Mouse (Mus musculus): ENCODE measurements around the gene Slc5a4b. TPM values are rescaled to one million over a fixed set of nuclear protein-coding genes. Genes with fewer than 3 reads are reported as not detected.

The Slc5a4b gene
- polyA plus RNA-seq, 1 experiment = not detected

DNA sequence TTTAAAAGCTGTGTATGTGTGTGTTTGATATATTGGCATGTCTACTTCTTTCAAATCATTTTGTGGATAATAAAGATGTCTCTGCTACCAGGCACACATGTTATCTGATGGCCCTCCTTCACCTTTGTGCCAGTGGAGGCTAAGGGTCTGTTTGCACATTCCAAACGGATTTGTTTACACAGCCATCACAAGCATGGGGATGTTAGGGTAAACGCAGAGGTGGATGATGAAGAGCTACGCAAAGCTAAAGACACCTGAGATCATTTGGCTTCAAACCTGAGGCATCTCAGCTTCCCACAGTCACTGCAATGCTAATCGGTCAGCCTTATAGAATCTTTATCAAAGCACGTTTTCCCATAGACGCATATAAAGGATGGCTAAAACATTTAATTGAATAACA, 61.8 kb downstream of the Slc5a4b start:
- TF ChIP-seq GATA1 (IDR thresholded peaks at IDR 0.05; ENCODE audit: low read length) = no peak

DNA sequence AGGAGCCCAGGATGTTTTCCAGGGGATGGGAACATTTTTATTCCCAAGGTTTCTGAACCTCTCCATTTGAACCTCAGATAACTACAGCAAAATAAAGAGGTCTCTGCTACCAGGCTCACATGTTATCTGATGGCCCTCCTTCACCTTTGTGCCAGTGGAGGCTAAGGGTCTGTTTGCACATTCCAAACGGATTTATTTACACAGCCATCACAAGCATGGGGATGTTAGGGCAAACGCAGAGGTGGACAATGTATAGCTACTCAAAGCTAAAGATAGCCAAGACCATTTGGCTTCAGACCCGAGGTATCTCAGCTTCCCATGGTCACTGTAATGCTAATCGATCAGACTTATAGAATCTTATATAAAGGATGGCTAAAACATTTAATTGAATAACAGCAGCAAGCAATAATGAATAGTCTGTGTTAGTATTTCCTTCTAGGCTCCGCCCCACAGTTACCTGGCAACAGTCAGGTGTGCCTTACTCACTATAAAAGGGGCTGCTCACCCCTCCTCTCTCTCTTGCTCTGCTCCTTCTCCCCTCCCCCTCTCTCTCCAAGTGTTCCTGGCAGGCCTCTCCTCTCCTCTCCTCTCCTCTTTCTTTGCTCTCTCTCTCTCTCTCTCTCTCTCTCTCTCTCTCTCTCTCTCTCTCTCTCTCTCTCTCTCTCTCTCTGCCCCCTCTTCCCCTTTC, 63.4 kb downstream of the Slc5a4b start:
- TF ChIP-seq GATA1 (IDR thresholded peaks at IDR 0.05; ENCODE audit: low read length) = no peak

DNA sequence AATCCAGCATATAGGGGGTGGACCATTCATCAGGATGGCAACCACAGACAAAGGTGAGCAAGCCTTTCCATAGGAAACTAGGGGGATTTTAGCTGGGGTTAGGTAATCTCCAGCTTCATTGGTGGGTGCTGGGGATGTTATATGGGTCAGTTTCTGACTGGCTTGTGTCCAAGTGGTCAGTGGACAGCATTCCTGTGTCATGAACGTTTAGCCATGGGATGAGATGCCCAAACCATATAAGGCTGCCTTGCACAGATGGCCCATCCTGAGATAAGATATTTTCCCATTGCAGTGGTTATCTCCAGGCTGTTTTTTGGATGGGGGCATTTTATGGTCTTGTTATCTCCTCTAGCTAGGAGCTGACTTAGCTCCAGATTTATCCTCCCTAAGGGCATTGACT, 64.0 kb downstream of the Slc5a4b start:
- TF ChIP-seq GATA1 (IDR thresholded peaks at IDR 0.05; ENCODE audit: low read length) = no peak

DNA sequence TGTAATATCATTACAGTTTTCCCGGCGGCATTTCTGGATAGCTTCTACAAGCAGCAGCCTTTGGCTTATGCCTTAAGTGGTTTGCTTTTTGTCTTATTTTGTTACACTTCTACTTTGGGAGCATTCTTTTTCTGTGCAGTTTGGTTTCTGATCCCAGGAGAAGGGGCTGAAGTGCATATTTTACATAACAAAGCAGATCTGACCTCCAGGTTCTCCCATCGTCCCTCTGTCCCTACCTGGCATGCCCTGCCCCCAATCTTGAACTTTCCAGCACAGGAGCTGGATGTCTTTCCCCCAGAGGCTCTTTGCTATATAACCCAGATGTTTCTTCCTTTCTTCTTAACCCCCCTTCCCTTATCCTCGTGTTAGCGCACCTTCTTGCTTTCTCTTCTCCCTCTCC, 65.4 kb downstream of the Slc5a4b start:
- TF ChIP-seq GATA1 (IDR thresholded peaks at IDR 0.05; ENCODE audit: low read length) = no peak

DNA sequence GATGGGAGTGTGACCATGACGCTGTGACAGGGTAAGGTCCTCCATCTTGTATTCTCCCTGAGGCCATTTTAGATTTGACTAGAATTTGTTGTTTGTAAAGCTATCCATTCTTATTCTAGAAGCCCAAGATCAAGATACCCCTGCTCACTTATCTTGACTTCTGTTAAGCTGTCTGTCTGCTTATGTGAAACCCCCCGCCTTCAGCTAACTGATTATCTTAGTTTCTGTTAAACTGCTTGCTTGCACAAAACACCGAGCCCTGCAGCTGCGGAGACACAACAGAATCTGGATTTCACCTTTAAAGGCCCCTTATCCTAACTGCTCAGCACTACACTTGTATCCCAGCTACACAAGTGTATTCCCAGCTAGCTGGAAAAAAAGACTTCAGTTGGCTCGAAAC, 73.8 kb downstream of the Slc5a4b start:
- TF ChIP-seq GATA1 (IDR thresholded peaks at IDR 0.05; ENCODE audit: low read length) = no peak

DNA sequence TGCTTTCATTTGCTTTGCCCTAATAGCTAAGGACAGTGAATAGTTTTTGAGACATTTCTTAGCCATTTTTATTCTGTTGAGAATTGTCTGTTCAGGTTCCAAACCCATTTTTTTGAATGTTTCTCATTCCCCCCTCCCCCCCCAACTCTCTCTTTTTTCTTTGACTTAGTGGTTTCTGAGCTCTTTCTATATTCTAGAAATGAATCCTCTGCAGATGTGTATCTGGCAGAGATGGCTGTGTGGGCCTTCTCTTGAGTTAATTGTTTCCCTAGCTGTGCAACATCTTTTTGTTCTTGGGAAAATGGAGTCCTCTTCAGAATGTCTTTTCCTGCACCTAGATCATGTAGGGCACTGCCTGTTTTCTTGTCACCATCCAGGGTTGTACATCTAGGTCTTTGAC, 75.5 kb downstream of the Slc5a4b start:
- TF ChIP-seq GATA1 (IDR thresholded peaks at IDR 0.05; ENCODE audit: low read length) = no peak

DNA sequence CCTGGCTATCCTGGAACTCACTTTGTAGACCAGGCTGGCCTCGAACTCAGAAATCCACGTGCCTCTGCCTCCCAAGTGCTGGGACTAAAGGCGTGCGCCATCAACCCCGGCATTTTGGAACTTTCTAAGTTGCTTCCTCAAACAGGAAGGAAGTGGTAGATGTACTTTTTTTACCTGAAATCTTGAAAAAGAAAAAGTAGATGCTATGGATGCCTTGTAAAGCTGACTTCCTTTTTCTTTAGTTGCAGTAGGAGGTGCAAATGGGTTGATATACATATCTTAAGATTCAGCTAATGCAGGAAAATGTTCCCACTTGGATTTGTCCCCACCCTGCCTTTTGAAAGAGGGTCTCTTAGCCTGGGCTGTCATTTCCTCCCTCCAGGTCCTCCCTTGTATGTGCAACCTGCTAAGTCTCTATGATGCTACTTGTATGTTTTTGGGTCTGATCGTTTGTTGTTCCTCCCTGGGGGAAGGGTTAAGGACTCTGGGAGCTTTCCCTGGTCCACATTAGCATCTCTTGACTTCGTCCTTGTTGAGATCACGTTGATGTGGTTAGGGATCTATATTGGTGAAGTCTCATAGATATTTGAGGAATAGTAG, 76.7 kb downstream of the Slc5a4b start:
- no peak for TF ChIP-seq GATA1 (IDR thresholded peaks at IDR 0.05; ENCODE audit: low read length)

DNA sequence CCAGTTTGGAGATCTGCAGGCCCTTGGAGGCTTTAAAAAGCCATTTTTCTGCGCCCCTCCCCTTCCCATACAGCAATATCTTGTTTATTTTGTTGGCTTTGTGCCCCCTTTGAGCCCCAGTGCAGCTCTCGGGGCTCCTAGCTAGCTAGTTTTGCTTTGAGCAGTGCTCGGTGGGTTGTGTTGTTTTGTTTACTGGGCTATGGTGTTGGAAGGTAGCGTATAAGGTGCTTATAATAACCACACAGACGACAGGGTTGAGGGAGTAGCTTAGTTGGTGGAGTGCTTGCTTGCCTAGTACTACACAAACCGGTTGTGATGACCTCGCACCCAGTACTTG, 77.7 kb downstream of the Slc5a4b start:
- TF ChIP-seq GATA1 (IDR thresholded peaks at IDR 0.05; ENCODE audit: low read length) = no peak

DNA sequence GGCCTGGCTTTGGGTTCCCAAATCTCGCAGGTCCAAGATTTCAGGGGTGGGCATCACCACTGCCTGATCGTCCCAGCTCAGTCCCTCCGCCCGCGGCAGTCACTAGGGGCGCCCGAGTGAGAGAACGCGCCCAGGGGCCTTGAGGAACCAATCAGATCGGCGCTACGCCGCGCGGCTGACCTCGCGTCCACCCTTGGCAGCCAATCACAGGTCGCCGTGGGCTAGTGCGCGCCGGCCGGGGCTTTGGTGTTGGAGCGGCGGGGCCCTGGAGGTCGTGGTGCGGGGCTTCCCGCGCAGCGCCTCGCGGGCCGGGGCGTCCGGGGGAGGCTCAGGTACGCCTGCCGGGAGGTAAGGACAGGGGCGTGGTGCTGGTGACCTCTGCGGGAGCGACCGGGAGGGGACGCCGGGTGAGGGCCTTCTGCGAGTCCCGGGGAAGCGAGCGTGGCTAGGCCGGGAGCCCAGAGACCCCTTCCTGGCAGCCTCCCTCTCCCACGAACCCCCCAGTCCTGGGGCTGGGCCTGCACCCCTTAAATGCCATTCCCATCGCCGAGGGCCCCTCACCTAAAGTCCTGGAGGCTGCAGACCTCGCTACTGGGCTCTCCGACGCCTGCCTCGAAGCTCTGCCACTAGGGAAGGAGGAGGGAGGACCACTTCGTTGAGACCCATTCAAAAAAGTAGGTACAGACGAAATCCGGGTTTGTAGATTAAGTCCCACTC, 78.2 kb downstream of the Slc5a4b start, which contains the start of gene Zfp280b:
Gene Zfp280b, plus strand, starts transcription at position 249 of the 717 bp plus-strand sequence.
- no peak for TF ChIP-seq GATA1 (IDR thresholded peaks at IDR 0.05; ENCODE audit: low read length)

DNA sequence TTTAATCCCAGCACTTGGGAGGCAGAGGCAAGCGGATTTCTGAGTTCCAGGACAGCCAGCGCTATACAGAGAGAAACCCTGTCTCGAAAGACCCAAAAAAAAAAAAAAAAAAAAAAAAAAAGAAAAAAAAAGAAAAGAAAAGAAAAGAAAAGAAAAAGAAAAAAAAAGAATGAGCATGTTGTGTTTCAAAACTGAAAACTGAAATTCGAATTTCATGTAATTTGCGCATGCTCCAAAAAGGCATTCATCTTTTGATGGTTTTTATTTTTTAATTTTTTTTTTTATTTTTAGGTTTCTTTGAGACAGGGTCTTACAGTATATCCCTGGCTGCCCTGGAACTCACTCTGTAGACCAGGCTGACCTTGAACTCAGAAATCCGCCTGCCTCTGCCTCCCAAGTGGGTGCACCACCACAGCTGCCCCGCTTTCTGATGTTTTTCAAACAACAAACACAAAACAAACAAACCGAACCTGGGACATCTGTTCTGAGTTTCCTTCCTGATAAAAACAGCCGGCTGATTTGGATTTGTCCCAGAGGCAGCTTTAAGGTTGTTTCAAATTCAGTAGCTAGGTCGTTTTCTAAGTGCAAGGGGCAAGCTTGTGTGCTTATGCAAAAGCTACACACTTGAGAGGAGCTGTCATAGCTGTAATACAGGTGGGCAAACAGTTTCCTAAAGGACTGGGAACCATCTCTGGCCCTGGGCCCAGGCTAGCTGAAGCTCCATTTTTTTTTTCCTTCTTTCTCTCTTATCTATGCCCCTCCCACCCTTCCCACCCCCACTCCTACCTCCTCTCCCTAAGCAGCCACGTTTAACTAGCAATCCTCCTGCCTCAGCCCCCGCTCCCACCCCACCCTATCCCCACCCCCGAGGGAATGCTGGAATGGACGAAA, 79.0 kb downstream of the Slc5a4b start:
- no peak for TF ChIP-seq GATA1 (IDR thresholded peaks at IDR 0.05; ENCODE audit: low read length)

DNA sequence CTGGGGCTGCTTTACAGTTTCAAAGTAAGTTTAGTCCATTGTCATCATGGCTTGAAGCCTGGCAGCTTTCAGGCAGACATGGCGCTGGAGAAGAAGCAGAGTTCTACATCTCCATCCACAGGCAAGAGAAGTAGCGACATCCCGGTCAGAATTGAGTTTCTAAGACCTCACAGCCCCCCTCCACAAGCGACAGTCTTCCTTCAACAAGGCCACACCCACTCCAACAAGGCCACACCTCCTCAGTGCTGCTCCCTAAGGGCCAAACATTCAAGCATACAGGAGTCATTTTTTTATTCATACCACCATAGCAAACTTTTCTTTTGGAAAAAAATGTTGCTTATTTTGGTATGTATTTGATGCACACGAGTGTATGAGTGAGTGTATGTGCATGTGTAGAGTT, 80.3 kb downstream of the Slc5a4b start:
- no peak for TF ChIP-seq GATA1 (IDR thresholded peaks at IDR 0.05; ENCODE audit: low read length)

DNA sequence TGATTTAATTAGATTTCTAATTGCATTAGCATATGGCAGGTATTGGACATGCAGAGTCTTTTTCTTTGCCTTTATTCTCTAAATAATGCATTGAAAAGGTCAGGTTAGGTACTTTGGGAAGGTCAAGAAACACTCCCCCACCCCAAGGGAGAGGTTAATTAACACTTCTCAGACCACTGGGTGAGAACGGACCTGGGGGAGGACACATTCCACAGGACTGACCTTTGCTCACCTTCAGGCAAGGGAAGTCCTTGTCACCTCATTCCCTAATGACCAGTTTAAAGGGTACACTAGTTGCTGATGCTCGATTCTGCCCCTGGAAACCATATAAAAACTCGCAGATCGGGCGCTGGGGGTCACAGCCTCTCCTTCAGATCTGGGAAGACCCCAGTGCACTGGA, 81.5 kb downstream of the Slc5a4b start:
- TF ChIP-seq GATA1 (IDR thresholded peaks at IDR 0.05; ENCODE audit: low read length) = no peak

DNA sequence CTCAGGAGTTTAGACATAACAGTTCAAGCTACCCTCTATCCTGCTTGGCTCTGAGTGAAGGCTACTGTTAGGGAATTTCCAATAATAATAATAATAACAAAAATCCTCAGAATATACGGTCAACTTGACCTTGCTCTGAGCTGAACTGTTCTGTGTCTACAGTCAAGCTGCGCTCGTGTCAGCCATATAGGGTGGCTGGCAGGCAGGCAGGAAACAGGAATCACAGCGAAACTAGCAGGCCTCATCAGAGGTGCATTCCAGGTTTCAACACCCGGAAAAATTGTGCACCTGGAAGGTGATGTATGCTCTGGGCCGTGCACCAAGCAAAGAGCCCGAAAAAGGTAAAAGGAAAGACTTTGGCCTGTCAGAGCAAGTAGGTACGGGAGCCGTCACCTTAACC, 82.4 kb downstream of the Slc5a4b start:
- TF ChIP-seq GATA1 (IDR thresholded peaks at IDR 0.05; ENCODE audit: low read length) = no peak

DNA sequence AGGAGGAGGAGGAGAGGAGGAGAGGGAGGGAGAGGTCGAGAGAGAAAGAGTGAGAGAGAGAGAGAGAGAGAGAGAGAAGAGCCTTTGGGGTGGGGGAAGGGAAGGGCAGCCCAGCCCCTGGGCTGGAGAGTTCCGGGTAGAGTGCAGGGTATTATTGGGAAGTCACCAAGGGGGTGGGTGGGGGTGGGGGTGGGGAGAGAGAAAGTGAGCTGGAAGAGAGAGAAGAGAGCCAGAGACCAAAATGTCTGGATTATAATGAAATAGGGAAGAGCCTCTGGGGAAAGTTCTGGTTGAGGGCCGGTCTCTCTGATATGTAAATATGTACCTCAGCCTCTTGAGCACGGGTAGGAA, 82.8 kb downstream of the Slc5a4b start:
- TF ChIP-seq GATA1 (IDR thresholded peaks at IDR 0.05; ENCODE audit: low read length) = no peak

DNA sequence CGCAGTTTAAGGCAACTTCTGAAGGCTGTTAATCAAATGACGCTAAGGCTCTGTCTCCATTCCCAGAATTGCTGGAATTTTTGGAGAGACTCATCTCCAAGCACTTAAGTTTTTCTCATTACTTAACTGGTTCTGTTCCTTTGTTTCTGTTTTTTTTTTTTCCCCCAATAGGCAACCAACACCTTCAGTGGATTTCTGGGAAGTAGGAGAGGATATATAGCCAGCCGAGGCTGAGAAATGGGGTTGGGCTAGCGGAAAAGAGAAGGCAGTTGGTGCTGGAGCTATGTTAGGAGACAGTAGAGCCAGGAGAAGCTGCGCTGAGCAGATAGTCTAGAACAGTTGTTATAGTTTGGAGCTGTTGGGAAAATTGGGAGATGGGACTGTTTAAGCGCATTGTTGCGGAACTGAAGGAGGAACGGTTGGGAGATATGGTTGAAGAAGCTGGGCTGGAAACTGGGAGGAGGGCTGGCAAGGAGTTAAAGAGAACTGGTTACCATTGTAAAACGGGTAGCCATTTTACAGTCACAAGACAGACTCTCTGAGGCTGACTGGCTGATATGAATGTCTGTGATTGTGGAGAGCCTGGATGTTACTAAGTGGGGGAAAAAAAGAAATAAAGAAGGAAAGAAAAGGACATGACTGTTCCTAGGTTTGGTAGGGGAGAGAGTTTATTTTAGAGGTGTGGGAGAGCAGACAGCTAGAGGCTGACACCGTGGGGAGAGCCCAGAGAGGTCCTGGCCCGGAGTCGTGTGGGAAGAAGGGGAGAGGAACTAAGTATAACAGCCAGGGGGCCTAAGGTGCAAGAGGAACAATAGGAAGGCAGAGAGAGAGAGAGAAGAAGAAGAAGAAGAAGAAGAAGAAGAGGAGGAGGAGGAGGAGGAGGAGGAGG, 83.4 kb downstream of the Slc5a4b start:
- no peak for TF ChIP-seq GATA1 (IDR thresholded peaks at IDR 0.05; ENCODE audit: low read length)

Data from G1E-ER4 (cell line).